Mouse (Mus musculus) testis, adult 2 months (tissue): Measurements from ENCODE around the gene Gm11114.

Experiments
- CTCF ChIP-seq: fragments of 200-500 bp; IDR thresholded peaks from 2 replicates; pipeline ENCODE4 v1.5.1; 2012; ENCODE audit warnings: low read depth, mild to moderate bottlenecking, inconsistent platforms, low read length, moderate library complexity; ENCODE audit not compliant: control insufficient read depth, insufficient read depth, insufficient replicate concordance
- POLR2A ChIP-seq: fragments of 200-500 bp; IDR thresholded peaks from 2 replicates; pipeline ENCODE4 v1.6.1; 2012; ENCODE audit warnings: low read depth, mild to moderate bottlenecking, inconsistent platforms, low read length, moderate library complexity; ENCODE audit not compliant: control insufficient read depth

DNA sequence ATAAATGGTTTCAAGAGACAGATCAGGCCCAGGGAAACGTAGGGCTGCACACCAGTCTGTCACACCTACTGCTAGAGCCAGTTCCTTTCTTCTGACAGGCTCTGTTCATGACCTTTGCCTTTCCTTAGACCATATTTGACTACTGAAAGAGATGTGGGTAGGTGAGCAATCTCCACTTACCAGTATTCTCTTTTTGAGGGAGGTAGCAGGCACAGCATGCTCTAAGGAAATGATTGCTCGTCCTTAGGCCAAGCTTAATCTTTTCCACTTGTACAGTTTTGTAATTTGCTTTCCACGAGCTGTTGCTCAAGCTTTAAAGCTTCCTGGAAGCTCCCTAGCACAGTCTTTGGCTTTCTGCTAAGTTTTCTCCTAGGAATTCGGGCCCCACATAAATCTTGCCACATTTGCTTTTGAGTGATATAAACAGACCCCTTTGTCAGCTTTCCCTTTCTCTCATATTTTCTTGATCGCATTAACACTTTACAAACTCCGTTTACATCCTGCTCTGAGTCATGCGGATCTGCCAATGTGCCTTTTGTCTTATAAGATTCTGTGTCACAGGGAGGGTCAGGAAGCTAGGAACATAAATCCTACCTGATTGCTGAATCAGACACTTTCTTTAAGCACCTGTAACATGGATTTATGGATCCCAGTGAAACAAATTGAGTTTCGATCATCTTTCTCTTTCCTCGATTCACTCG is 35.4 kb downstream of the Gm11114 start:
- TF ChIP-seq POLR2A (no peak), CTCF (no peak)
